Comparison of ENCODE assay signal across 7 mouse cellular contexts in genomic region chr8:92361546-92362351, GRCm38 (mm10). TPM values are rescaled to one million over a fixed set of nuclear protein-coding genes. Genes with fewer than 3 reads are reported as not detected.
DNase-seq lines count a peak whose midpoint lies in the region; ATAC-seq and TF ChIP-seq lines count a peak whose summit lies in the region.

No protein-coding gene starts in this region.

- ATAC-seq in heart, postnatal 0 days (ENCODE audit: insufficient read depth, low read depth), result no peak
- ATAC-seq in midbrain, embryonic 16.5 days, result peak; percentile 51
- no peak for ATAC-seq in monocyte, adult 5-6 weeks (replicated peaks; ENCODE audit: insufficient number of reproducible peaks, low FRiP score, low TSS enrichment, poor library complexity, severe bottlenecking)

- peak overlapping the region; percentile 22 for H3K4me2 ChIP-seq in heart, postnatal 0 days (ENCODE audit: low read depth, low read length)
- H3K4me2 ChIP-seq in midbrain, embryonic 16.5 days (ENCODE audit: low read length), result peak overlapping the region; percentile 58

- no peak overlapping the region for H3K9ac ChIP-seq in heart, postnatal 0 days (replicated peaks; ENCODE audit: low read depth, low read length)
- peak overlapping the region; percentile 37 for H3K9ac ChIP-seq in midbrain, embryonic 16.5 days (ENCODE audit: low read depth, low read length)

- 26% methylated on average over 25 of the region's 25 CpGs for WGBS in heart, postnatal 0 days
- 2% methylated on average over 25 of the region's 25 CpGs for WGBS in limb, embryonic 10.5 days
- 2% methylated on average over 25 of the region's 25 CpGs for WGBS in midbrain, embryonic 16.5 days

- H3K4me3 ChIP-seq in heart, postnatal 0 days (ENCODE audit: low read depth, low read length), result peak overlapping the region; percentile 14
- peak overlapping the region; percentile 44 for H3K4me3 ChIP-seq in limb, embryonic 10.5 days
- H3K4me3 ChIP-seq in midbrain, embryonic 16.5 days (ENCODE audit: low read depth, low read length), result peak overlapping the region; percentile 28

- TF ChIP-seq CTCF in heart, postnatal 0 days (IDR thresholded peaks at IDR 0.05; ENCODE audit: low read depth), result peak; percentile 41

- H3K27me3 ChIP-seq in heart, postnatal 0 days (ENCODE audit: control insufficient read depth, insufficient read depth, low read length), result peaks cover 93% of the 10 kb centered on the region
- peaks cover 100% of the 10 kb centered on the region for H3K27me3 ChIP-seq in limb, embryonic 10.5 days (ENCODE audit: low read depth, poor library complexity, severe bottlenecking)
- peaks cover 5% of the 10 kb centered on the region for H3K27me3 ChIP-seq in midbrain, embryonic 16.5 days (ENCODE audit: control insufficient read depth, insufficient read depth, low read depth, low read length)

- peaks cover 9% of the 10 kb centered on the region for H3K4me1 ChIP-seq in heart, postnatal 0 days (ENCODE audit: control insufficient read depth, insufficient read depth)
- H3K4me1 ChIP-seq in limb, embryonic 10.5 days, result peaks cover 78% of the 10 kb centered on the region
- H3K4me1 ChIP-seq in midbrain, embryonic 16.5 days (ENCODE audit: control insufficient read depth, insufficient read depth, low read length), result peaks cover 20% of the 10 kb centered on the region

- no peak overlapping the region for H3K27ac ChIP-seq in heart, postnatal 0 days (ENCODE audit: low read depth)
- H3K27ac ChIP-seq in limb, embryonic 10.5 days, result peak overlapping the region; percentile 57; the same call in 1 of the 2 replicates
- peak overlapping the region; percentile 62 for H3K27ac ChIP-seq in midbrain, embryonic 16.5 days (ENCODE audit: low read length)

- no peaks in the 10 kb centered on the region for H3K36me3 ChIP-seq in heart, postnatal 0 days (replicated peaks; ENCODE audit: control insufficient read depth, insufficient read depth, low read length)
- peaks cover 8% of the 10 kb centered on the region; the same call in 1 of the 2 replicates for H3K36me3 ChIP-seq in limb, embryonic 10.5 days
- no peaks in the 10 kb centered on the region for H3K36me3 ChIP-seq in midbrain, embryonic 16.5 days (ENCODE audit: control insufficient read depth, insufficient read depth, low read length)

- no peak for TF ChIP-seq EP300 in heart, postnatal 0 days (IDR thresholded peaks at IDR 0.05; ENCODE audit: low read depth)

- peak; percentile 21 for DNase-seq in ovary, postnatal 10 days (ENCODE audit: low spot score)
- DNase-seq in ovary, postnatal 36 days (ENCODE audit: low spot score), result no peak
- peak; percentile 87 for DNase-seq in embryo, embryonic 9.5 days (ENCODE audit: extremely low spot score)
- DNase-seq in heart, postnatal 0 days (ENCODE audit: low spot score), result no peak
- DNase-seq in limb, embryonic 10.5 days (ENCODE audit: low spot score), result peak; percentile 77

- H3K9me3 ChIP-seq in heart, postnatal 0 days (replicated peaks; ENCODE audit: control insufficient read depth, low read length), result no peaks in the 10 kb centered on the region
- H3K9me3 ChIP-seq in limb, embryonic 10.5 days (replicated peaks), result no peaks in the 10 kb centered on the region
- H3K9me3 ChIP-seq in midbrain, embryonic 16.5 days (replicated peaks; ENCODE audit: control insufficient read depth, low read length, poor library complexity, severe bottlenecking), result no peaks in the 10 kb centered on the region

RNA-seq across cellular contexts. Expression of gene Irx5, which starts 4.3 kb away (rescaled TPM):
- 13.1 and 18.6 TPM in 2 replicates for total RNA-seq in heart, postnatal 0 days (2014; rRNA removed; ENCODE audit: low replicate concordance)
- polyA plus RNA-seq in heart, postnatal 0 days (2015; fragmentation: Nextera tagmentation; extraction: Ambion mirVana), result 6.4 and 7.3 TPM in 2 replicates
- 11.5 and 13.2 TPM in 2 replicates for polyA plus RNA-seq in limb, embryonic 10.5 days (2016; fragmentation: Nextera tagmentation; extraction: Ambion mirVana)
- polyA plus RNA-seq in midbrain, embryonic 16.5 days (2015; fragmentation: Nextera tagmentation; extraction: Ambion mirVana), result 16.5 and 16.8 TPM in 2 replicates
- not detected in 3 replicates for total RNA-seq in monocyte, adult 5-6 weeks (2017)

Comparison
In these comparisons a context has a peak if more than half of its experiments do, and no peak if none do; other contexts are left out.
1. DNase-seq: peak in ovary, postnatal 10 days (single experiment), embryo, embryonic 9.5 days (single experiment) and limb, embryonic 10.5 days (single experiment); none in ovary, postnatal 36 days (single experiment) and heart, postnatal 0 days (single experiment).
2. Peak in every context shown above with its lines, with median percentiles within 50 percentile points of each other: H3K4me3 ChIP-seq.